Mouse (Mus musculus) liver, embryonic 13.5 days (tissue): ENCODE data around the gene Ift80. TPM values are rescaled to one million over a fixed set of nuclear protein-coding genes. Genes with fewer than 3 reads are reported as not detected.
"Not testable (repeated sequence)": the region's sequence is repeated elsewhere in the genome, so short reads cannot be mapped to it uniquely, and the experiment has no call there.

ENCODE experiments used
- ATAC-seq: fragments of 200-750 bp; cut with Nextera tagmentation; 2 replicates; pipeline ENCODE4 v1.8.0; 2017; ENCODE audit warnings: low read depth, mild to moderate bottlenecking, moderate number of reproducible peaks, moderate library complexity
- DNase-seq: peaks from one replicate; pipeline ENCODE4 v3.0.0; 2022
- H3K27ac ChIP-seq: fragments of 300-500 bp; sonication (generic); 2 replicates; pipeline ENCODE4 v1.5.1; 2015; ENCODE audit warnings: moderate library complexity, mild to moderate bottlenecking, inconsistent platforms
- H3K27me3 ChIP-seq: fragments of 300-500 bp; sonication (generic); 2 replicates; pipeline ENCODE4 v1.6.1; 2015; ENCODE audit warnings: mild to moderate bottlenecking, inconsistent platforms
- H3K36me3 ChIP-seq: fragments of 300-500 bp; sonication (generic); 2 replicates; pipeline ENCODE4 v1.6.1; 2015; ENCODE audit warnings: mild to moderate bottlenecking, inconsistent platforms
- H3K4me1 ChIP-seq: fragments of 300-500 bp; sonication (generic); replicated peaks from 2 replicates; pipeline ENCODE4 v1.6.1; 2015; ENCODE audit warnings: inconsistent platforms
- H3K4me2 ChIP-seq: fragments of 300-500 bp; sonication (generic); 2 replicates; pipeline ENCODE4 v1.6.1; 2015; ENCODE audit warnings: inconsistent platforms, mild to moderate bottlenecking, moderate library complexity
- H3K4me3 ChIP-seq: fragments of 300-500 bp; sonication (generic); replicated peaks from 2 replicates; pipeline ENCODE4 v1.5.1; 2015; ENCODE audit warnings: mild to moderate bottlenecking, inconsistent platforms
- H3K9ac ChIP-seq: fragments of 300-500 bp; sonication (generic); 2 replicates; pipeline ENCODE4 v1.6.1; 2015; ENCODE audit warnings: mild to moderate bottlenecking, inconsistent platforms
- H3K9me3 ChIP-seq: fragments of 300-500 bp; sonication (generic); replicated peaks from 2 replicates; pipeline ENCODE4 v1.6.1; 2016; ENCODE audit warnings: inconsistent platforms
- WGBS: fragments of 180-500 bp; shearing (Covaris S2); methylation state at CpG from one replicate; pipeline ENCODE4 v1.1.7; 2015; ENCODE audit not compliant: insufficient replicate concordance; 5-methylcytosine and 5-hydroxymethylcytosine counted together
- polyA plus RNA-seq: library from polyadenylated mRNA; unstranded; fragments of >200 nt; fragmentation: Nextera tagmentation; extraction: Ambion mirVana; gene quantifications from 2 replicates; pipeline ENCODE4 v1.2.1, GENCODE M21; 2015

The Ift80 gene
- polyA plus RNA-seq, 1 experiment from 2014 or later, result 5.9 TPM

GRCm38 (mm10) chr3:68957413-68957812 lies 47.0 kb downstream of the Ift80 start:
- H3K27me3 ChIP-seq, result no peaks in the 10 kb centered on the region
- H3K4me2 ChIP-seq, result no peak overlapping the region
- WGBS, result 77% methylated on average over 3 of the region's 3 CpGs
- no peak for DNase-seq
- no peak overlapping the region for H3K9ac ChIP-seq
- H3K4me3 ChIP-seq, result no peak overlapping the region
- ATAC-seq, result no peak
- no peak overlapping the region for H3K27ac ChIP-seq
- H3K9me3 ChIP-seq, result no peaks in the 10 kb centered on the region
- peaks cover 6% of the 10 kb centered on the region for H3K4me1 ChIP-seq
- peaks cover 8% of the 10 kb centered on the region; the same call in 1 of the 2 replicates for H3K36me3 ChIP-seq

DNA sequence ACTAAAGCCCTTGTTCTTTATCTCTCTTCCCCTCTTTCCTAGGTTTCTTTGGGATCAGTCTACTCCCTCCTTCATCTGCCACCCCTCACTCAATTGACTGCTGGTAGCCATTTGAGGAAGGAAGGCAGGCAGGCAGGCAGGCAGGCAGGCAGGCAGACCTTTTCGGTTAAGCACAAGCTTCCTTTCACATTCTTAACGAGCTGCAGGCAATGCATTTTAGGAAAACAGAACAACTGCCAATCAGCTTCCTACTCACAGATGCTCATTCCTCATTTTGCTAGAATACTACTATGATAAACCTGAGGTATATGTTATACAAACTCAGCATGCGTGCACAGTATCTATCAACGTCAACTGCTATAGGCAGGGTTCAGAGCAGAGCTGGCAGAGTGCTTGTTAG lies 47.9 kb downstream of the Ift80 start:
- Histone ChIP-seq H3K27ac (no peak overlapping the region), H3K27me3 (no peaks in the 10 kb centered on the region), H3K4me1 (peaks cover 6% of the 10 kb centered on the region), H3K36me3 (peaks cover 3% of the 10 kb centered on the region; the same call in 1 of the 2 replicates), H3K4me2 (no peak overlapping the region), H3K9ac (no peak overlapping the region), H3K9me3 (no peaks in the 10 kb centered on the region), H3K4me3 (no peak overlapping the region)
- DNase-seq (no peak), ATAC-seq (no peak)
- 37% methylated on average over 4 of the region's 4 CpGs for WGBS

DNA sequence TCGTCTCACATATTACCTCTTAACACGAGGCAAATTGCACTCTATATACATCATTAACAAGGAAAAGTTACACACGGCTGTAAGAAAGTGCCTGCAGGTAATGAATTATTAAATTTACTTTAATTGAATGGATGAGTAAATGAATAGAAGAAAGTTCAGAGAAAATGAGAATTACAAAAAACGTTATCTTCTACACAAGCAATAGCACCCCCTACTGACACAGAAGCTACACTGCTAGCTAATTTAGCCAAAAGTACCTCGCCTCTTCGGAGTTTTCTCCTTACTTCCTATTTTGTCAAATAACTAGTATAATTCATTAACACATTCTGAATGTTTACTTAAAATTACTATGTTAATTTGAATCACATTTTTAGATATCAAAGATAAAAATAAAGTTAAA lies 49.9 kb downstream of the Ift80 start:
- H3K4me3 ChIP-seq, result no peak overlapping the region
- no peaks in the 10 kb centered on the region for H3K9me3 ChIP-seq
- DNase-seq (no peak), ATAC-seq (no peak)
- 43% methylated on average over 6 of the region's 6 CpGs for whole genome bisulfite sequencing
- peaks cover 4% of the 10 kb centered on the region; the same call in 1 of the 2 replicates for H3K36me3 ChIP-seq
- no peak overlapping the region for H3K4me2 ChIP-seq
- H3K27ac ChIP-seq, result no peak overlapping the region
- H3K27me3 ChIP-seq, result no peaks in the 10 kb centered on the region
- peaks cover 6% of the 10 kb centered on the region for H3K4me1 ChIP-seq
- no peak overlapping the region for H3K9ac ChIP-seq

DNA sequence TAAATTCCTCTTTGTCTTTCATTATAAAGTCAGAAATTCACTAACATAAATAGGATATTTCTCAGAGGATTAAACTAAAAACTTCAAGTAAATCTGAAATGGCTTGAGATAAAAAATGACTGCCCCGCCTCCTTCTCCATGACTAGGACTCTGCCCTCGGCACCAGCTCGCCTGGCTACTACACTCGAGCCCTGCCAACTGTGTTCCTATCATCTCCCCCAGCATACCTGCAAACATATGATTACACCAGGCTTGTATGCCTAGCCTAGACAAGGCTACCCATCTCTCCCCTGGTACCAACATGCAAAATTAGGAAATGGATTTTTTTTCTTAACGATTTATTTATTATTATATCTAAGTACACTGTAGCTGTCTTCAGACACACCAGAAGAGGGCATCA lies 51.7 kb downstream of the Ift80 start:
- no peak for ATAC-seq

GRCm38 (mm10) chr3:68951971-68952370 lies 52.4 kb downstream of the Ift80 start:
- DNase-seq, result not testable (repeated sequence)

More for the DNA sequence above, 51.7 kb downstream of the Ift80 start:
- Histone ChIP-seq H3K9ac (no peak overlapping the region), H3K27ac (no peak overlapping the region), H3K36me3 (peaks cover 4% of the 10 kb centered on the region; the same call in 1 of the 2 replicates), H3K4me3 (no peak overlapping the region), H3K4me2 (no peak overlapping the region), H3K4me1 (peaks cover 6% of the 10 kb centered on the region), H3K9me3 (no peaks in the 10 kb centered on the region), H3K27me3 (no peaks in the 10 kb centered on the region)
- 63% methylated on average over 5 of the region's 5 CpGs for WGBS
- no peak for DNase-seq

DNA sequence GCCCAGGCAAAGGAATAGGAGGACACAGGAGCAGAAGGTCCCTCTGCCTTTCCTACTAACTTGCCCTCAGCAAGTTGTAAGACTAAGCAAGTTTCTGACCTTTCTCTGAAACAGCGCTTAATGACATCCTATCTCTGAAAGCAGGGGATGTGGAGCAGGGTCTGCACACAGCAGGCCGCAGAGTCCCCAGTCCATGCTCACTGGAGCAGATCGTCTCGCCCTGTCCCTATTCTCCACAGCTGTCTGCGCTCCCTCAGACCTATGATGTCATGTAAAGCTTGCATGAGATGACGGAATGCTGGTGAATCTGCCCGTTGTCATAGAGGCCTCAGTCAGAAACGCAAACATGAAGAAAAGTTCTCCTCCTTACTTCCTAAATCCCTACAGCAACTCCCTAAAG lies 55.0 kb downstream of the Ift80 start:
- no peak overlapping the region for H3K4me3 ChIP-seq
- H3K9ac ChIP-seq, result no peak overlapping the region
- WGBS, result 90% methylated on average over 8 of the region's 8 CpGs
- DNase-seq (no peak), ATAC-seq (no peak)
- H3K4me2 ChIP-seq, result no peak overlapping the region
- H3K27ac ChIP-seq, result no peak overlapping the region
- H3K27me3 ChIP-seq, result no peaks in the 10 kb centered on the region
- H3K4me1 ChIP-seq, result no peaks in the 10 kb centered on the region
- peaks cover 4% of the 10 kb centered on the region; the same call in 1 of the 2 replicates for H3K36me3 ChIP-seq
- no peaks in the 10 kb centered on the region for H3K9me3 ChIP-seq

More at GRCm38 (mm10) chr3:68951971-68952370, 52.4 kb downstream of the Ift80 start:
- not testable (repeated sequence) for H3K27me3 ChIP-seq, H3K4me1 ChIP-seq, ATAC-seq, H3K4me3 ChIP-seq, H3K27ac ChIP-seq, H3K36me3 ChIP-seq, H3K9me3 ChIP-seq, H3K4me2 ChIP-seq, H3K9ac ChIP-seq
- WGBS, result 54% methylated on average over 11 of the region's 11 CpGs

- H3K9ac ChIP-seq, result no peak overlapping the region
- H3K27me3 ChIP-seq, result no peaks in the 10 kb centered on the region
- ATAC-seq (no peak), DNase-seq (no peak)
- WGBS, result 89% methylated on average over 2 of the region's 2 CpGs
- H3K36me3 ChIP-seq, result peaks cover 4% of the 10 kb centered on the region; the same call in 1 of the 2 replicates
- H3K27ac ChIP-seq, result no peak overlapping the region
- no peaks in the 10 kb centered on the region for H3K4me1 ChIP-seq
- H3K4me3 ChIP-seq, result no peak overlapping the region
- no peaks in the 10 kb centered on the region for H3K9me3 ChIP-seq
- H3K4me2 ChIP-seq, result no peak overlapping the region
These were observed 55.5 kb downstream of the Ift80 start for GRCm38 (mm10) chr3:68948918-68949317.

DNA sequence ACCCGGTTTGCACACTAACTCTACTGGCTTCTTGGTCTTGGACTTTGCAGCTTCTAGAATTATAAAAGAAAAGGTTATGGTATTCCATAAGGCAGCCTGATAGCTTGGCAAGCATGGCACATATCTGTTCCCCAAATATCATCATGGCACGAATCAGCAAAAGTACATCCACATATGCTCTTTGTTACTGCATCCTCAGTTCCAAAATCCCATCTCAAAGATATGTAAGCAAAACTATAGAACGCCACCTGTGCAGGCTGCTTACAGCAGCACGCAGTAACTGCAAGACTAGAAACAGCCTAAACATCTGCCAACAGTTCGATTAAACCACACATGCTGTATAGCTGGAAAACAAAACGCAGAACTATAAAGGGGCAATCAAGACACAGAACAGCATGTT lies 62.5 kb downstream of the Ift80 start:
- no peaks in the 10 kb centered on the region for H3K9me3 ChIP-seq
- WGBS, result 83% methylated on average over 6 of the region's 6 CpGs
- H3K4me1 ChIP-seq, result no peaks in the 10 kb centered on the region
- DNase-seq, result no peak
- H3K9ac ChIP-seq, result no peak overlapping the region
- H3K27me3 ChIP-seq, result no peaks in the 10 kb centered on the region
- no peak overlapping the region for H3K27ac ChIP-seq
- no peak overlapping the region for H3K4me3 ChIP-seq
- ATAC-seq, result no peak
- peaks cover 5% of the 10 kb centered on the region for H3K36me3 ChIP-seq
- H3K4me2 ChIP-seq, result no peak overlapping the region

- Histone ChIP-seq H3K4me2 (no peak overlapping the region), H3K27me3 (no peaks in the 10 kb centered on the region), H3K4me3 (no peak overlapping the region), H3K36me3 (peaks cover 12% of the 10 kb centered on the region), H3K4me1 (no peaks in the 10 kb centered on the region), H3K9me3 (no peaks in the 10 kb centered on the region), H3K9ac (no peak overlapping the region), H3K27ac (no peak overlapping the region)
- ATAC-seq (no peak), DNase-seq (no peak)
- 82% methylated on average over 2 of the region's 2 CpGs for WGBS
These were observed 64.1 kb downstream of the Ift80 start for GRCm38 (mm10) chr3:68940311-68940710.

DNA sequence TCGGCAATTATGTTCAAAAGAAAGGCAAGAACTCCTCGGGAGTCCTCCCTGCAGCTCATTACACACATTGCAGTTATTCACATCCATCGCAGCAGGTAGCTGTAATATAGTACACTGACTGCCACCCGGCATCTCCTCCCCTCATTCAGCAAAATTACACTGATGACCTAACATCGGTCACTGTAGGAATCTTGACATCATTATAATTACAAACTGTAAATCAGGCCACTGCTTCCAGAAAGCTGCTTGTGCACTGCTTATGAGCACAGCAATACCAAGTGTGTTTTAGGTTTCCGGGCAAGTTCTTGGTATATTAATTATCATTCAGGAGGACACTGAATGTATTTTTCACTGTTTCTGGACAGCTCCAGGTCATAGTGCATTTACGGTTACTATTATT lies 65.1 kb downstream of the Ift80 start:
- H3K4me1 ChIP-seq, result no peaks in the 10 kb centered on the region
- H3K36me3 ChIP-seq, result peaks cover 14% of the 10 kb centered on the region
- H3K4me2 ChIP-seq, result no peak overlapping the region
- H3K9ac ChIP-seq, result no peak overlapping the region
- DNase-seq (no peak), ATAC-seq (no peak)
- H3K27me3 ChIP-seq, result no peaks in the 10 kb centered on the region
- 85% methylated on average over 7 of the region's 7 CpGs for WGBS
- no peak overlapping the region for H3K27ac ChIP-seq
- H3K9me3 ChIP-seq, result no peaks in the 10 kb centered on the region
- H3K4me3 ChIP-seq, result no peak overlapping the region

GRCm38 (mm10) chr3:68936709-68937108 lies 67.7 kb downstream of the Ift80 start:
- Histone ChIP-seq H3K36me3 (peaks cover 21% of the 10 kb centered on the region), H3K27ac (no peak overlapping the region), H3K4me3 (no peak overlapping the region), H3K27me3 (no peaks in the 10 kb centered on the region), H3K4me1 (no peaks in the 10 kb centered on the region), H3K9ac (no peak overlapping the region), H3K9me3 (no peaks in the 10 kb centered on the region), H3K4me2 (no peak overlapping the region)
- ATAC-seq, result no peak
- DNase-seq, result no peak
- 78% methylated on average over 3 of the region's 3 CpGs for WGBS

GRCm38 (mm10) chr3:68935498-68935897 lies 68.9 kb downstream of the Ift80 start:
- no peak overlapping the region for H3K4me3 ChIP-seq
- no peaks in the 10 kb centered on the region for H3K4me1 ChIP-seq
- ATAC-seq (no peak), DNase-seq (no peak)
- no peak overlapping the region for H3K4me2 ChIP-seq
- no peaks in the 10 kb centered on the region for H3K9me3 ChIP-seq
- no peak overlapping the region for H3K9ac ChIP-seq
- H3K27me3 ChIP-seq, result no peaks in the 10 kb centered on the region
- H3K36me3 ChIP-seq, result peaks cover 21% of the 10 kb centered on the region
- H3K27ac ChIP-seq, result no peak overlapping the region
- WGBS, result 88% methylated on average over 1 of the region's 1 CpGs
